Mouse (Mus musculus): ENCODE results near the gene Clip4.

DNA sequence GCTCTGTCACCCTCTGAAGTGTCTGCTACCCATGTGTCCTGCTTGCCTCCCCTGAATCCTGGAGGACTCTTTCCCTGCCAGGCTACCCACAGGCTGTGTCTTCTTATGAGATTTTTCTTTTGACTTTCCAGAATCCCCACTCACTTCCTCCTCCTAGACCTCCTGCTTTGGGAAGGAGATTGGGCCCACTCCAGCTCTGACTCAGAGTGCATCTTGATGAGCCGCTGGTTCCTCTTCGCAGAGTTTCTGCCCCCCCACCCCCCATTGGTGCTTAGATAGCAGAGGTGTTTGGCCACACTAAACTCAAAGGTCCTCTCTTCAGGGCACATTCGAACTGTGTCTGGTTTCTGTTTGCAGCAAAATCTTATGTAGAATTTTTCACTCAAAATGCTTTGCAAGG, 58.3 kb downstream of the Clip4 start:
- TF ChIP-seq CHD2 (IDR thresholded peaks at IDR 0.05; ENCODE audit: low read depth, low read length) (no peak), HCFC1 (IDR thresholded peaks at IDR 0.05; ENCODE audit: borderline replicate concordance, insufficient read depth, low read length) (no peak), ZC3H11A (IDR thresholded peaks at IDR 0.05; ENCODE audit: borderline replicate concordance, low read depth, low read length) (no peak), MAFK (IDR thresholded peaks at IDR 0.05; ENCODE audit: insufficient read depth, low read depth, low read length) (no peak)
